Mouse (Mus musculus): Measurements from ENCODE around the gene Tmem216.

DNA sequence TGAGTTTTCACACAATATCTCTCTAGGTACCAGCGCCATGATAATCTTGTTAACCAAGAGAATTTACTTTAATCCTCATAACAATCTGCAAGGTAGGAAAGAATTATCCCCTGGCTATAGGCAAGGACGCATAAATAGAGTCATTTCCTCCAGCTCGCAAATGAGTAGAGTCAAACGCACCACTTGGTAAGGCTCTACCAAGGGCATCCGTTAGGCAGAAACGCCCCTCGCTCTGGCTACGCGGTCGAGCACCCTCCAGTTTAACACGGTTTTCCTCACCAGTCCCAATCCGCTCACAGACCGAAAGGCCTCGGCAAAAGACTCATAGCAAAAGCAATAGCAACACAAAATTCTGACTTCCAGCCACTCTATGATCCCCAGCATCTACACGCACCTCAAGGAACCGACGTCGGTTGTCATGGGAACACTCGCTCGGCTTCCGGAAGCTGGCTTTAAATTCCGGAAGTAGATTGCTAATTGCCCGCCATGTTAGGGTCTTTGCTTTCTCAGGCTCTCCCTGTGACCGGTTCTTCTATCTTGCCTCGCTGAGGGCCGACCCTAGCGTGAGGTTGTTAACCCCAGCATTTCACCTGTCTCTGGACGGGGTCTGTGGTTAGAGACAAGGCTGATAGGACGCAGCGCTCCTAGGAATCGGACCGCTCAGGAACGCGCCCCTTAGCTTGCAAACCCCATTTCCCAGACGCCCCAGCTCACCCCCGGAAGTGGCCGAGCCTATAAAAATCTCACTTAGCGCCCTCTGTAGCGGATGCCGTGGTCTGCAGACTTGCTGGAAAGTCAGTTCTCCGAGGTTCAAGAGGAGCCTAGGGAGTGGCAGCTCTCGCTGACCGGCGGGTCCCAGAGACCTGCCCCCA lies 20.9 kb upstream of the Tmem216 start, which contains the start of the genes Cyb561a3 and Tmem138:
- TF ChIP-seq POLR2AphosphoS5 (IDR thresholded peaks at IDR 0.05; ENCODE audit: insufficient replicate concordance, low read depth, low read length) (no peak), GATA1 (IDR thresholded peaks at IDR 0.05; ENCODE audit: borderline replicate concordance, low read length) (no peak), TAL1 (conservative IDR thresholded peaks at IDR 0.05; ENCODE audit: low read depth, low read length) (no peak)

Measured in G1E (cell line).